Mouse (Mus musculus) kidney, embryonic 16.5 days (tissue): ENCODE results near the gene Oma1. TPM values are rescaled to one million over a fixed set of nuclear protein-coding genes. Genes with fewer than 3 reads are reported as not detected.

ENCODE experiments used
- ATAC-seq: fragments of 200-750 bp; cut with Nextera tagmentation; 2 replicates; pipeline ENCODE4 v1.8.0; 2017; ENCODE audit warnings: moderate TSS enrichment; ENCODE audit not compliant: low FRiP score, low TSS enrichment
- H3K27ac ChIP-seq: fragments of 300-500 bp; sonication (generic); 2 replicates; pipeline ENCODE4 v1.5.1; 2014; ENCODE audit warnings: low read length
- H3K27me3 ChIP-seq: fragments of 300-500 bp; sonication (generic); 2 replicates; pipeline ENCODE4 v1.6.1; 2014; ENCODE audit warnings: low read length, control low read depth, mixed read lengths; ENCODE audit not compliant: insufficient read depth
- H3K36me3 ChIP-seq: fragments of 300-500 bp; sonication (generic); 2 replicates; pipeline ENCODE4 v1.6.1; 2014; ENCODE audit warnings: low read length, control low read depth, mixed read lengths; ENCODE audit not compliant: insufficient read depth
- H3K4me1 ChIP-seq: fragments of 300-500 bp; sonication (generic); 2 replicates; pipeline ENCODE4 v1.6.1; 2014; ENCODE audit warnings: low read length, control low read depth, mixed read lengths; ENCODE audit not compliant: insufficient read depth
- H3K4me2 ChIP-seq: fragments of 300-500 bp; sonication (generic); replicated peaks from 2 replicates; pipeline ENCODE4 v1.6.1; 2014; ENCODE audit warnings: low read depth, low read length
- H3K4me3 ChIP-seq: fragments of 300-500 bp; sonication (generic); 2 replicates; pipeline ENCODE4 v1.5.1; 2014; ENCODE audit warnings: mild to moderate bottlenecking, low read length
- H3K9ac ChIP-seq: fragments of 300-500 bp; sonication (generic); replicated peaks from 2 replicates; pipeline ENCODE4 v1.6.1; 2014; ENCODE audit warnings: low read length
- H3K9me3 ChIP-seq: fragments of 300-500 bp; sonication (generic); 2 replicates; pipeline ENCODE4 v1.6.1; 2016; ENCODE audit warnings: low read length, control low read depth
- WGBS: fragments of 180-500 bp; shearing (Covaris S2); extraction: QIAGEN DNeasy Blood & Tissue Kit; methylation state at CpG from one replicate; pipeline ENCODE4 v1.1.7; 2014; 5-methylcytosine and 5-hydroxymethylcytosine counted together
- polyA plus RNA-seq: library from polyadenylated mRNA; unstranded; fragments of >200 nt; fragmentation: Nextera tagmentation; extraction: Ambion mirVana; gene quantifications from 2 replicates; pipeline ENCODE4 v1.2.1, GENCODE M21; 2015

The Oma1 gene
- polyA plus RNA-seq, 1 experiment from 2014 or later = 25.0 TPM

- ATAC-seq = no peak
- Histone ChIP-seq H3K4me2 (no peak overlapping the region), H3K36me3 (0 out of 2 replicates have a peak, but pooled peaks cover 3% of the 10 kb centered on the region), H3K9ac (no peak overlapping the region), H3K4me1 (peaks cover 5% of the 10 kb centered on the region; the same call in 1 of the 2 replicates), H3K9me3 (no peaks in the 10 kb centered on the region), H3K27me3 (no peaks in the 10 kb centered on the region), H3K4me3 (no peak overlapping the region), H3K27ac (no peak overlapping the region)
- WGBS = 85% methylated on average over 4 of the region's 4 CpGs
Observed at GRCm38 (mm10) chr4:103315861-103316260, 2.2 kb downstream of the Oma1 start.

GRCm38 (mm10) chr4:103321461-103321860, 7.8 kb downstream of the Oma1 start:
- Histone ChIP-seq H3K27ac (no peak overlapping the region), H3K4me2 (no peak overlapping the region), H3K36me3 (0 out of 2 replicates have a peak, but pooled peaks cover 8% of the 10 kb centered on the region), H3K27me3 (no peaks in the 10 kb centered on the region), H3K9ac (no peak overlapping the region), H3K4me3 (no peak overlapping the region), H3K9me3 (no peaks in the 10 kb centered on the region), H3K4me1 (no peaks in the 10 kb centered on the region)
- 71% methylated on average over 6 of the region's 6 CpGs for WGBS
- no peak for ATAC-seq

GRCm38 (mm10) chr4:103324688-103325451, 11.3 kb downstream of the Oma1 start:
- Histone ChIP-seq H3K36me3 (0 out of 2 replicates have a peak, but pooled peaks cover 5% of the 10 kb centered on the region), H3K4me2 (0 out of 2 replicates have a peak overlapping the region, but pooled peaks have one; percentile 2), H3K9me3 (no peaks in the 10 kb centered on the region), H3K4me3 (no peak overlapping the region), H3K4me1 (peaks cover 3% of the 10 kb centered on the region; the same call in 1 of the 2 replicates), H3K9ac (no peak overlapping the region), H3K27ac (no peak overlapping the region), H3K27me3 (no peaks in the 10 kb centered on the region)
- peak; percentile 82 for ATAC-seq
- WGBS = 38% methylated on average over 17 of the region's 17 CpGs

- 78% methylated on average over 3 of the region's 3 CpGs for WGBS
- no peak overlapping the region for H3K4me2 ChIP-seq
- peaks cover 3% of the 10 kb centered on the region; the same call in 1 of the 2 replicates for H3K4me1 ChIP-seq
- no peaks in the 10 kb centered on the region for H3K27me3 ChIP-seq
- no peak for ATAC-seq
- no peaks in the 10 kb centered on the region for H3K9me3 ChIP-seq
- no peak overlapping the region for H3K27ac ChIP-seq
- H3K36me3 ChIP-seq = peaks cover 10% of the 10 kb centered on the region; the same call in 1 of the 2 replicates
- no peak overlapping the region for H3K9ac ChIP-seq
- H3K4me3 ChIP-seq = no peak overlapping the region
Observed at GRCm38 (mm10) chr4:103326994-103327393, 13.4 kb downstream of the Oma1 start.

DNA sequence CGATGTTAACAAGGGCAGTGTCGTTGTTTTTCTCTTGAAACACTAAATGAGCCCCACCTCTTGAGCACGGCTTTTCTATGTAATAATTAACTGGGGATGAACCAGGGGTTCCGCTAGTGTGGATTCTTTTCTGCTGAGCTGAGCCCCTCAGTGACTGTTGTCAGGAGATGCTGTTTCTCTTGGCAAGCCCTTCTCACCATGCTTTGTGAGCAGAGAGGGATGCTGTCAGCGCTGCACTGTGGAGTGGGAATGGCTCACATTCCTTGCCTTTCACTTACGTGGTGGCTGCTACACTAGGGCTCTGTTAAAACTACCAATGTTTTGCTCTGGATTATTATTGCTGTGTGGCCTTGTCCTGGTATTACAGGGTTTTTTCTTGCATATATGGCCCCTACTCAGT, 15.7 kb downstream of the Oma1 start:
- no peak overlapping the region for H3K4me2 ChIP-seq
- H3K36me3 ChIP-seq = peaks cover 13% of the 10 kb centered on the region; the same call in 1 of the 2 replicates
- H3K9me3 ChIP-seq = no peaks in the 10 kb centered on the region
- peak; percentile 79 for ATAC-seq
- no peak overlapping the region for H3K9ac ChIP-seq
- peaks cover 3% of the 10 kb centered on the region; the same call in 1 of the 2 replicates for H3K4me1 ChIP-seq
- 47% methylated on average over 6 of the region's 6 CpGs for WGBS
- no peak overlapping the region for H3K4me3 ChIP-seq
- H3K27me3 ChIP-seq = no peaks in the 10 kb centered on the region
- peak overlapping the region; percentile 35; the same call in 1 of the 2 replicates for H3K27ac ChIP-seq

DNA sequence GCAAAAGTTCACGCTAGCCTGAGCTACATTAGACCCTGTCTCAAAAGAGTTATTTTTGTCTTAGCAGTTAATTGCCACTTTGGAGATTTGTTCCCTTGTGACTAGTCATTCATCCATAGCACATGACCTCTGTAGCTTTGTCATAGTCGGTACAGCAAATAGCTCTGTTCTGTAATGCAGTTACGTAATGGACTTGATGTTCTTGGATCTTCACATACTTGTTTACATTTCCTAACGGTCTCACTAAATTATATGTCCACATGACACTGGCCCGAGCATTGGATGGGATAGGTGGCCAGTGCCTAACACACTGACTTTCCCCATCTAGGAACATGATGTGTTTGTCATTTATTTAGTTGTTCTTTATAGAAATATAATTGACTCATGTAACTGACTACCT, 21.5 kb downstream of the Oma1 start:
- H3K27ac ChIP-seq = no peak overlapping the region
- H3K27me3 ChIP-seq = no peaks in the 10 kb centered on the region
- H3K4me2 ChIP-seq = no peak overlapping the region
- H3K36me3 ChIP-seq = peaks cover 13% of the 10 kb centered on the region; the same call in 1 of the 2 replicates
- no peak for ATAC-seq
- no peak overlapping the region for H3K4me3 ChIP-seq
- no peak overlapping the region for H3K9ac ChIP-seq
- H3K9me3 ChIP-seq = no peaks in the 10 kb centered on the region
- no peaks in the 10 kb centered on the region for H3K4me1 ChIP-seq
- WGBS = 49% methylated on average over 5 of the region's 5 CpGs

- Histone ChIP-seq H3K4me3 (no peak overlapping the region), H3K9ac (no peak overlapping the region), H3K27me3 (no peaks in the 10 kb centered on the region), H3K4me1 (0 out of 2 replicates have a peak, but pooled peaks cover 3% of the 10 kb centered on the region), H3K9me3 (no peaks in the 10 kb centered on the region), H3K36me3 (no peaks in the 10 kb centered on the region), H3K4me2 (no peak overlapping the region), H3K27ac (no peak overlapping the region)
- no peak for ATAC-seq
- WGBS = 50% methylated on average over 1 of the region's 1 CpGs
Observed at GRCm38 (mm10) chr4:103340726-103341125, 27.1 kb downstream of the Oma1 start.

DNA sequence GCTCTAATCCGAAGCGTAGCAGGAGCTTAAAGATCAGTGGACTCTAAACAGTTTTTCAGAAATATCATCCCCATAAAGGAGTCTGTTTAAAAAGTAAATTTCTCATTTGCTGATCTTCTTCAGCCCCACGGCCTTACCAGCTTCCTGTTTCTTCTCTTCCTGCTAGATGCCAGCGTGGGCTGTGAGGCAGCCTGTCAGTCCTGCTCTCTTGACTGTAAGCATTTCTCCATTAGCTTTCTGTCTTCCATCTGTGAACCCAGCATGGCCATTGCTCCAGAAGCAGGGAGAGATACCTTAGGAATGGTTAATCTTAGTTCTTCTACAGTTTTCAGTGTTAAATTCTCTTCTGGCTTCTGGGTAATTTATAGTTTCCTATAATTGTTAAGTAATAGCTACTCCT, 28.0 kb downstream of the Oma1 start:
- no peak overlapping the region for H3K4me2 ChIP-seq

GRCm38 (mm10) chr4:103346058-103346457, 32.4 kb downstream of the Oma1 start:
- no peak for ATAC-seq
- no peak overlapping the region for H3K4me2 ChIP-seq
- WGBS = 26% methylated on average over 2 of the region's 2 CpGs
- H3K27ac ChIP-seq = no peak overlapping the region
- H3K4me1 ChIP-seq = no peaks in the 10 kb centered on the region
- H3K27me3 ChIP-seq = no peaks in the 10 kb centered on the region
- no peaks in the 10 kb centered on the region for H3K36me3 ChIP-seq
- H3K9ac ChIP-seq = no peak overlapping the region
- no peaks in the 10 kb centered on the region for H3K9me3 ChIP-seq
- no peak overlapping the region for H3K4me3 ChIP-seq

More for the DNA sequence above, 28.0 kb downstream of the Oma1 start:
- no peak overlapping the region for H3K9ac ChIP-seq
- H3K27me3 ChIP-seq = no peaks in the 10 kb centered on the region
- ATAC-seq = no peak
- H3K27ac ChIP-seq = no peak overlapping the region
- no peak overlapping the region for H3K4me3 ChIP-seq
- 87% methylated on average over 4 of the region's 4 CpGs for WGBS
- H3K4me1 ChIP-seq = 0 out of 2 replicates have a peak, but pooled peaks cover 3% of the 10 kb centered on the region
- no peaks in the 10 kb centered on the region for H3K9me3 ChIP-seq
- no peaks in the 10 kb centered on the region for H3K36me3 ChIP-seq

- peak; percentile 74 for ATAC-seq
- H3K27ac ChIP-seq = no peak overlapping the region
Observed at GRCm38 (mm10) chr4:103346849-103347248, 33.2 kb downstream of the Oma1 start.

More at GRCm38 (mm10) chr4:103346849-103347248, 33.2 kb downstream of the Oma1 start:
- Histone ChIP-seq H3K9me3 (no peaks in the 10 kb centered on the region), H3K27me3 (no peaks in the 10 kb centered on the region), H3K4me2 (no peak overlapping the region), H3K4me1 (no peaks in the 10 kb centered on the region; the same call in 1 of the 2 replicates), H3K36me3 (no peaks in the 10 kb centered on the region), H3K4me3 (no peak overlapping the region), H3K9ac (no peak overlapping the region)
- 40% methylated on average over 5 of the region's 5 CpGs for WGBS
